9 mouse cellular contexts compared by ENCODE assay signal in genomic region chr5:25030276-25030681, GRCm38 (mm10).
DNase-seq lines count a peak whose midpoint lies in the region; ATAC-seq and TF ChIP-seq lines count a peak whose summit lies in the region.
"Had no signal": no experiment of that assay in that cellular context is flagged by ENCODE, and none has a peak within 500 bp of the region (broad histone marks: within the 10 kb centered on the region; RNA-seq: fewer than 3 reads in every experiment).

No protein-coding gene starts in this region.

- H3K4me2 ChIP-seq in kidney, postnatal 0 days (ENCODE audit: low read length) = no peak overlapping the region
- no peak overlapping the region for H3K4me2 ChIP-seq in liver, embryonic 11.5 days
- no peak overlapping the region for H3K4me2 ChIP-seq in stomach, embryonic 14.5 days (replicated peaks; ENCODE audit: low read depth, low read length)
- no peak overlapping the region for H3K4me2 ChIP-seq in midbrain, embryonic 13.5 days (replicated peaks)

- no peak overlapping the region for H3K4me3 ChIP-seq in kidney, postnatal 0 days (replicated peaks; ENCODE audit: low read depth, low read length)
- H3K4me3 ChIP-seq in liver, embryonic 11.5 days (ENCODE audit: low read depth, low read length) = no peak overlapping the region
- H3K4me3 ChIP-seq in stomach, embryonic 14.5 days (ENCODE audit: low read depth, low read length) = no peak overlapping the region
- no peak overlapping the region for H3K4me3 ChIP-seq in midbrain, embryonic 13.5 days (replicated peaks)

- no peaks in the 10 kb centered on the region for H3K27me3 ChIP-seq in kidney, postnatal 0 days (ENCODE audit: insufficient read depth, low read length)
- H3K27me3 ChIP-seq in liver, embryonic 11.5 days (replicated peaks; ENCODE audit: control insufficient read depth, insufficient read depth, low read length) = no peaks in the 10 kb centered on the region
- no peaks in the 10 kb centered on the region for H3K27me3 ChIP-seq in stomach, embryonic 14.5 days (ENCODE audit: control insufficient read depth, insufficient read depth, low read length)
- no peaks in the 10 kb centered on the region for H3K27me3 ChIP-seq in midbrain, embryonic 13.5 days

- H3K9me3 ChIP-seq in kidney, postnatal 0 days (replicated peaks; ENCODE audit: low read length) = no peaks in the 10 kb centered on the region
- H3K9me3 ChIP-seq in liver, embryonic 11.5 days (ENCODE audit: control insufficient read depth, low read length) = no peaks in the 10 kb centered on the region
- H3K9me3 ChIP-seq in stomach, embryonic 14.5 days (ENCODE audit: control insufficient read depth, low read depth, low read length) = no peaks in the 10 kb centered on the region
- no peaks in the 10 kb centered on the region for H3K9me3 ChIP-seq in midbrain, embryonic 13.5 days

- no peaks in the 10 kb centered on the region for H3K36me3 ChIP-seq in kidney, postnatal 0 days (ENCODE audit: insufficient read depth, low read length)
- H3K36me3 ChIP-seq in liver, embryonic 11.5 days (ENCODE audit: control insufficient read depth, insufficient read depth, low read length) = no peaks in the 10 kb centered on the region
- no peaks in the 10 kb centered on the region for H3K36me3 ChIP-seq in stomach, embryonic 14.5 days (ENCODE audit: control insufficient read depth, insufficient read depth, low read length)
- no peaks in the 10 kb centered on the region for H3K36me3 ChIP-seq in midbrain, embryonic 13.5 days

- no peak for ATAC-seq in kidney, postnatal 0 days (replicated peaks; ENCODE audit: low FRiP score, low read depth)
- ATAC-seq in liver, embryonic 11.5 days (replicated peaks; ENCODE audit: low FRiP score) = peak; percentile 81
- ATAC-seq in stomach, embryonic 14.5 days (ENCODE audit: insufficient number of reproducible peaks, insufficient read depth, low FRiP score, low read depth) = peak; percentile 84
- ATAC-seq in midbrain, embryonic 13.5 days = no peak

- no peak for TF ChIP-seq CTCF in kidney, postnatal 0 days (IDR thresholded peaks at IDR 0.05; ENCODE audit: low read depth)

- 0 out of 2 replicates have a peak overlapping the region, but pooled peaks have one; percentile 0 for H3K27ac ChIP-seq in kidney, postnatal 0 days
- H3K27ac ChIP-seq in liver, embryonic 11.5 days (ENCODE audit: low read depth, low read length) = peak overlapping the region; percentile 32; the same call in 1 of the 2 replicates
- H3K27ac ChIP-seq in stomach, embryonic 14.5 days (ENCODE audit: low read length) = peak overlapping the region; percentile 52; the same call in 1 of the 2 replicates
- no peak overlapping the region for H3K27ac ChIP-seq in midbrain, embryonic 13.5 days

- 38% methylated on average over 3 of the region's 3 CpGs for WGBS in kidney, postnatal 0 days
- 6% methylated on average over 3 of the region's 3 CpGs for WGBS in liver, embryonic 11.5 days
- WGBS in stomach, embryonic 14.5 days = 33% methylated on average over 3 of the region's 3 CpGs
- 82% methylated on average over 3 of the region's 3 CpGs for WGBS in midbrain, embryonic 13.5 days

- DNase-seq in kidney, postnatal 0 days (ENCODE audit: low spot score) = no peak
- no peak for DNase-seq in kidney, adult 8-10 months
- DNase-seq in heart, adult 8-10 months (ENCODE audit: low spot score) = peak; percentile 53
- no peak for DNase-seq in liver, embryonic 11.5 days (ENCODE audit: low spot score)
- no peak for DNase-seq in left cerebral cortex, postnatal 25 days (ENCODE audit: low spot score in 2 of 2)
- no peak for DNase-seq in layer of hippocampus, postnatal 25 days (ENCODE audit: extremely low spot score in 1 of 2, low spot score in 1 of 2)
- DNase-seq: kidney, postnatal 4 days had no signal

- intact Hi-C loops in left cerebral cortex, postnatal 25 days (cut with DNase I) = no loop called here

- no peak overlapping the region for H3K9ac ChIP-seq in kidney, postnatal 0 days (ENCODE audit: low read depth, low read length)
- H3K9ac ChIP-seq in liver, embryonic 11.5 days (ENCODE audit: low read depth, low read length) = no peak overlapping the region
- no peak overlapping the region for H3K9ac ChIP-seq in stomach, embryonic 14.5 days (replicated peaks; ENCODE audit: low read depth, low read length)
- no peak overlapping the region for H3K9ac ChIP-seq in midbrain, embryonic 13.5 days (replicated peaks)

- 0 out of 2 replicates have a peak, but pooled peaks cover 3% of the 10 kb centered on the region for H3K4me1 ChIP-seq in kidney, postnatal 0 days (replicated peaks; ENCODE audit: insufficient read depth, low read length)
- H3K4me1 ChIP-seq in liver, embryonic 11.5 days (replicated peaks; ENCODE audit: control insufficient read depth, insufficient read depth, low read length) = peaks cover 18% of the 10 kb centered on the region
- H3K4me1 ChIP-seq in stomach, embryonic 14.5 days (ENCODE audit: control insufficient read depth, insufficient read depth, low read length) = peaks cover 15% of the 10 kb centered on the region
- H3K4me1 ChIP-seq in midbrain, embryonic 13.5 days (replicated peaks) = no peaks in the 10 kb centered on the region

Comparison
In these comparisons a context has a peak if more than half of its experiments do, and no peak if none do; other contexts are left out.
1. ATAC-seq: peak in liver, embryonic 11.5 days (single experiment) and stomach, embryonic 14.5 days (single experiment); none in kidney, postnatal 0 days (single experiment) and midbrain, embryonic 13.5 days (single experiment).